22 mouse cellular contexts compared by ENCODE assay signal in genomic region chr5:73511074-73511473, GRCm38 (mm10).
"Had no signal": no experiment of that assay in that cellular context is flagged by ENCODE, and none has a peak within 500 bp of the region (broad histone marks: within the 10 kb centered on the region; RNA-seq: fewer than 3 reads in every experiment).

No protein-coding gene starts in this region.

- H3K4me1 ChIP-seq: hindbrain, embryonic 15.5 days had no signal

- H3K4me2 ChIP-seq: forebrain, embryonic 15.5 days; hindbrain, embryonic 13.5 days; hindbrain, embryonic 15.5 days; limb, embryonic 13.5 days; limb, embryonic 15.5 days; liver, embryonic 12.5 days had no signal

- H3K27me3 ChIP-seq: forebrain, embryonic 15.5 days; hindbrain, embryonic 13.5 days; hindbrain, embryonic 15.5 days; limb, embryonic 13.5 days; limb, embryonic 15.5 days; liver, embryonic 12.5 days had no signal

- H3K9ac ChIP-seq: forebrain, embryonic 15.5 days; forebrain, postnatal 0 days; hindbrain, embryonic 13.5 days; hindbrain, embryonic 15.5 days; limb, embryonic 13.5 days; limb, embryonic 15.5 days; liver, embryonic 12.5 days; liver, embryonic 14.5 days had no signal

- DNase-seq: forebrain, postnatal 0 days; gastrocnemius, postnatal 14 days; gastrocnemius, postnatal 36 days; heart, postnatal 10 days; kidney, adult 11 months; kidney, adult 8-10 months; kidney, postnatal 14 days; kidney, postnatal 36 days; layer of hippocampus, adult 9-11 months; layer of hippocampus, postnatal 36 days; left cerebral cortex, postnatal 4 days had no signal

- ATAC-seq: forebrain, embryonic 15.5 days; forebrain, postnatal 0 days; hindbrain, postnatal 0 days; intestine, embryonic 16.5 days; liver, embryonic 12.5 days had no signal

- H3K4me3 ChIP-seq: forebrain, embryonic 15.5 days; heart, embryonic 10.5 days; hindbrain, embryonic 13.5 days; hindbrain, embryonic 15.5 days; limb, embryonic 13.5 days; limb, embryonic 15.5 days; liver, embryonic 12.5 days had no signal

- H3K27ac ChIP-seq: forebrain, embryonic 15.5 days; heart, embryonic 10.5 days; hindbrain, embryonic 13.5 days; hindbrain, embryonic 15.5 days; hindbrain, postnatal 0 days; kidney, postnatal 0 days; limb, embryonic 13.5 days; limb, embryonic 15.5 days; liver, embryonic 12.5 days; liver, embryonic 14.5 days had no signal

- H3K9me3 ChIP-seq: forebrain, embryonic 15.5 days; heart, embryonic 10.5 days; hindbrain, embryonic 13.5 days; hindbrain, embryonic 15.5 days; limb, embryonic 13.5 days; limb, embryonic 15.5 days; liver, embryonic 12.5 days had no signal
